Mouse (Mus musculus) c-Kit-negative CD71-positive TER-119-positive erythroid progenitor cells, embryonic 14.5 days (primary cell): ENCODE data around the gene Tcf7l1.

Source experiments
- DNase-seq: peaks from one replicate; pipeline ENCODE4 v3.0.0-alpha.2; 2013; ENCODE audit warnings: low read depth, low spot score

Gene Tcf7l1

DNA sequence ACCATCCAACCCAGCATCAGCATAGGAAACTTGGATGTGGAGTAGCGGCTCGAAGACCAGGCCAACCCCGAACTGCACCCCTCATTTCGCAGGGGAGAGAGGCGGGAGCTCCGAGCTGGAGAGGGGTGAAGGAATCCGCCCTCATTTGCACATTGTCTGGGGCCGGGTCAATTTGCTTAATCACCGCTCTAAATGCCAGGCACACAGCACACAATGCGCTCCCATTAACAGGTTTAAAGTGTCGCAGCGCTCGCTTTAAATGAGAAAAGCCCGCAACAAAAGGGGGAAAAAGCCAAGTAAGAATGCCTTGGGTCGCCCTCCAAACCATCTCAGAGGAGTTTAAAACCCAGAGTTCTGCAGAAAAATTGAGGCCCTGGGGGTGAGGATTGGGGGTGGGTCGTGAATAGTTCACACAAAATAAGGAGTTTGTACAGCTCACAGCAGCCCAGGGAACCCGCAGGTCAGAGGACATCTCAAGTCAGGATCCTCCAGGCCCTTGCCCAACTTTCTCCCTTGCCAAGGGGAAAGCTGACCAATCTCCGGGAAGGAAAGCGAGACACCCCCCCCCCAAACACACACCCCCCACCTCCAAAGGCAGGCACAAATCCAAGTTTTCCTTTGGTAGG is 1.6 kb downstream of the Tcf7l1 start:
- no peak for DNase-seq

DNA sequence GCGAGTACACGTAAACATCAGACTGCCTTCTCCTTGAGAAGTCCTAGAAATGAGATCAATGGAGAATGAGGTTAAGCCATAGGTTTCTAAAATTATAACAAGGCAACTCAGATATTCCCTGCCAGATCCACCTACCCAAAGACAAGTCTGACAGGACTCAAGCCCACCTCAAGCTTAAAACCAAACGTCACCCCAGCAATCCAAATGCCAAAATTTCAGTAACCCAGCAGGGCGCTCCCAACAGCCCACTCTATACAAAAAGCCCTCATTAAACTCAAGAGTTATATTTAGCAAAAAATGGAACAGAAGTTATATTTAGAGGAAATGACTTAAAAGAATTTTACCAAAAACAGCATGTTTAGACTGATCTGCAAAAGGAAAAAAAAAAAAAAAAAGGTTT is 5.3 kb downstream of the Tcf7l1 start:
- no peak for DNase-seq

DNA sequence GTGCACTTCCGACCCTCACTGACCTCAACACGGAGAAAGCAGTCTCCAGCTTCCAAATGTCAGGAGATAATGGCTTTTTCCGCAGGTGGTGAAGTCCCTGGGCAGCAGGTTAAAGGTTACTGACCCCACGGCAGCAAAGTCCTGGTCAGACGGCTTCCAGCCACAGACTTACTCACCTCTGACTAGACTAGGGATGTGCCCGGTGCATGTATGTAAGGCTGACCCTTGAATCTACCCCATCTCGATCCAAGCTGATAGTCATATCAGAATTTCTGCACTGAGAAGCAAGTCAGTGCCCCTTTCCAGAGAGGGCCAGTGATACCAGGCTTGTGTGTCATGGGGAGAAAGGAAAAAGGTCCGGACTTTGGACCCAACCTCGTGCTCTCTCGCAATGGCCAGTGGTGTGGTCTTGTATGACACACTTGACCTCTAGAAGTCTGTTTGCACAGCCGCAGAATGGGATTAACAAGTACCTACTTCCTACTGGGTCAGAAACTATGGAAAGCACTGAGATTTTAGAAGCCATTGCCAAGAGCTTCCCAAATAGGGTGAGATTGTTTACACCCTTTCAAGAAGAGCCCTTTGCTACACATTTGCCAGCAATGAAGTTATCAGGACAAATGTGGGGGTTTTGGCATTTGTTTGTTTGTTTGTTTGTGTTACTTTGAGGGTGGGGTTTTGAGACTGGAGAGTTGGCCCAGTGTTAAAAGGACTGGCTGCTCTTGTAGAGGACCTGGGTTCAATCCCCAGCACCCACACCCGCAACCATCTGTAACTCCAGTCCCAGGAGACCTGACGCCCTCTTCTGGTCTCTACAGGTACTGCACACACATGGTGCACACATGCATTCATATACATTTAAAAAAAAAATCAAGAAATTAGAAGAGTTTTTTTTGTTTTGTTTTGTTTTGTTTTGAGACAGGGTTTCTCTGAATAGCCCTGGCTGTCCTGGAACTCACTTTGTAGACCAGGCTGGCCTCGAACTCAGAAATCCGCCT is 10.0 kb downstream of the Tcf7l1 start:
- no peak for DNase-seq

GRCm38 (mm10) chr6:72777212-72777611 is 11.8 kb downstream of the Tcf7l1 start:
- DNase-seq = no peak

DNA sequence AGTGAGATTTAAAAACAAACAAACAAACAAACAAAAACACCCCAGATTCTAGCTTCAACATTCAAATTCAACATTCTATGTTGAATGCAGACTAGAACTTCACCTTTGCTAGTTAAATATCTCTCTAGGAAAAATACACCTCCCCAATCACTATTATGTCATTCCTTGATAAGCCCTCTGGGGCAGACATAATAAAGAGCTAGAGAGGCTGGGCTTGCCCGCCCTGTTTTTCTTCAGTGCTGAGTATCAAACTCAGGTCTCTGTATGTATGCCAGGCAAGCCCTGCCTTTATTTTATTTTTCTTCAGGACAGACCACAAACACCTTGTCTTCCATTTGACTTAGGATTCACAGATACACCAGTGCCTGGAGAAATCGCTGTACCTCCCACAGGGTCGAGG is 14.8 kb downstream of the Tcf7l1 start:
- DNase-seq = no peak

DNA sequence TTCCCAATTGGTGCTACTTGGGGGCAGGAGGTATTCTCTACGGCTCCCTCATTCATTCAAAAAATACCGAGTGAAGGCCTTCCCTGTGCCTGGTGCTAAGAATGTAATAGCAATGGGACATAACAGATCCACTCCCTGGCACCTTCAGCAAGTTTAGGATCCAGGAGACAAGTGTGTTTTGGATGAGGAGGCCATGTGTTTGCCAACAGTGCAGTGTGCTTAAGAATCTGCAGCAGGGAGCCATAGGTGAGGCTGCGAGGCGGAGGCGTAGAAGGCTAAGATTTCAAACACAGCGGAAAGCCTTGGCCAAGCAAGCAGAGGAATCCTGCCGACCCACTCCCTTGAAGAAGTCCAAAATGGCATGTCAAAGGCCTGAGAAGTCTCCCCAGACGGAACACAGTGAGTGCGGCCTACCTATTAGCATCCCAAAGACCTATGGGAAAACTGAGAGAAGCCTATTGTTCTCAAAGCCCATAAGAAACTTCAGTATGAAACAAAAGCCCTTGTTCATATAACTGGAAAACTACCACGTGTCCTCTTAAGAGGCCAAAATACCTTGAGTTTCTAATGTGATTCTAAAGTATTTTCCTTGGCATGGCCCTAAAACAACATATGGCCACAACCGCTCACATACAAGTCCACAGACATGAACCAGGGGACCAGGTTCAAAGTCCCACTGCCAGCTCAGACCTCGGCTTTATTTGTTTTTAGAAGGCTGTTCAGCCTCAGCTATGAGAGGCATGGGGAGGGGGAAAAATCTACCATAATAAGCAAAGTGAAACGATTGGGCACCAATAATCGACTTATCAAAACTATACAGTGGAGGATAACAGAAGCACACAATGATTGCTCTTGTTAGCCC is 18.9 kb downstream of the Tcf7l1 start:
- no peak for DNase-seq

- no peak for DNase-seq
These were observed 19.7 kb downstream of the Tcf7l1 start for GRCm38 (mm10) chr6:72769343-72769742.

DNA sequence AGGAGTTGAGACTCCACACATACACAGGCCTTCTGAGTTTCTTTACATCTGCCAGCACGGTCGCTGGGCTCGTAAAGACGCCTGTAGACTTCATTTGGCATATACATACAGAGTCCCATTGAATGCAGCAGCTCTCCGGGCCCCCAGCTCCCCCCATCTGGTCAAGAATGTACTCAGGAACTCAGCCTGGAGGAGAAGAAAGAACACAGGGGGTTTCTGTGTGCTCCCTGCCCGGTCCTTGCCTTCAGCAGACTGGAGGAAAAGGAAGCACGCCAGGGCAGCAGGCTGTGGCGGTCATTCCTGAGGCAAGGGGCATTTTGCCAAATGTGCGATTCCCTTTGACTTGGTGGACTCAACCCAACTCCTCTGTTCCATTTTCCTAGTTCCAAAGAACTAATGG is 20.2 kb downstream of the Tcf7l1 start:
- DNase-seq = no peak

GRCm38 (mm10) chr6:72768097-72768496 is 21.0 kb downstream of the Tcf7l1 start:
- no peak for DNase-seq

GRCm38 (mm10) chr6:72763616-72764015 is 25.4 kb downstream of the Tcf7l1 start:
- no peak for DNase-seq

- DNase-seq = no peak
These were observed 27.4 kb downstream of the Tcf7l1 start for GRCm38 (mm10) chr6:72761645-72762044.

- no peak for DNase-seq
These were observed 30.6 kb downstream of the Tcf7l1 start for GRCm38 (mm10) chr6:72758239-72759017.

DNA sequence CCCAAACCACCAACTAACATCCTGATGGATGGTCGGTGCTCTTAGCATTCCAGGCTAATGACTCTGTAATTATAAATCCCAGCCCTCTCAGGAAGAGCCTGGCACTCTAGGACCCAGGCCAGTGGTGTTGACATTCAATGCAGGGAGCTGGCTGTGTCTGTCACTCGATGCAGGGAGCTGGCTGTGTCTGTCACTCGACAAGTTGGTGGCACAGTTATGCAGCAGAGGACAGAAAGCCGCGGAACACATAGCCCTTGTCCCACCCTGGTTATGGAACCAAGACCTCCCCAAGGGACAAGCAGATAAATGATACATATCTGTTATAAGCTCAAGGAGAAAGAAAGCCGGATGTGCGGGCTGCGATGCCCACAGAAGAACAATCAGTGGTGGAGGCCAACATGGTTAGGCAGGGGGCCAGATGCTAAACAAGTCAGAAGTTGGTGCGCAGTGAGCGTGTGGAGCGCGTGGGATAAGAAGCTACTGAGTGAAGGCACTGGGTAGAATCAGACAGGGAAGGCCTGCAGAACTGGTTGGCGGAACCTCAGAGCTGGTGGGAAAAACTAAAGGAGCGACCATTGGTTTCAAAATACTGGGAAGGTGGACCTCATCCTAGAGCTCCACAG is 33.7 kb downstream of the Tcf7l1 start:
- DNase-seq = no peak

GRCm38 (mm10) chr6:72754215-72754614 is 34.8 kb downstream of the Tcf7l1 start:
- no peak for DNase-seq

GRCm38 (mm10) chr6:72753782-72754181 is 35.3 kb downstream of the Tcf7l1 start:
- DNase-seq = no peak

- DNase-seq = no peak
These were observed 36.2 kb downstream of the Tcf7l1 start for GRCm38 (mm10) chr6:72752824-72753223.

DNA sequence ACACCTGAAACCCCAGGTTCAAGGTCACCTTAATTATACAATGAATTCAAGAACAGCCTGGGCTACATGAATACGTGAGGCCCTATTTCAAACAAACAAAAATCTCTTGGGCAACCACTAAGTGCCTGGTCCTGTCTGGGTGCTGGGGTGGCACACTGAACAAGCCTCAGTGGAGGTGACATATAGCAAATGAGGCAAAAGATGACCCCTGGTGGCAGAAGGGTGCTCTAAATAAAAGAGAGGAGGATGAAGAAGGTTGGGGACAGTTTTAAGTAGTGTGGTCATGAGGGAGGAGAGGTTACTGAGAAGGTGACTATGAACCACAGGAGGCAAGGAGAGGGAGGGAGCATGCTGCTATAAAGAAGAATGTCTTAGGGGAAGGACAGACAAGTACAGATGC is 37.8 kb downstream of the Tcf7l1 start:
- no peak for DNase-seq

DNA sequence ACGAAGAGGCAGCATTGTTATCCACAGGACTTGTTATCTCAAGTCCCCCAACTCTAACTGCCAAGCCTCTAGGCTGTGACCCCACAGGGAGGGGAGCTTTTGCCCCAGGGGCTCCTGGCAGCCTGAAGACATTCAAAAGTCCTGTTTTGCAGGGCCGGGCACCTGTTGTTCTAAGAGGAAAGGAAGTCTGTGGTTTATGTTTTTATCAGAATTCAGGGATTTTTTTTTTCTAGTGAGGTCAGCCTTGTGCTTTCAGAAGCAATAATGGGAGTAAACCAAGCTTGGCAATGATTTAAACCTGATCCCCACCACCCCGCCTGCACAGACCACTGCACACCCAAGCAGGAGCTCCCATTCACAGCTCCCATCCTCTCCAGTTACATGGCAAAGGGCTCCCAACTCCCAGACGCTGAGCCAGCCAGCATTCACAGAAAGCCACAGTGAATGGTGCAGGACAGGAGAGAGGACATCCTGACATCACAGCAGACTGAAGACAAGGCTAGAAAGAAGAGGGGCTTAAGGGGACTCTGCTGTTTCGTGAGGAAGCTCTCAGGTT is 40.1 kb downstream of the Tcf7l1 start:
- no peak for DNase-seq

- no peak for DNase-seq
These were observed 40.6 kb downstream of the Tcf7l1 start for GRCm38 (mm10) chr6:72748421-72748820.

DNA sequence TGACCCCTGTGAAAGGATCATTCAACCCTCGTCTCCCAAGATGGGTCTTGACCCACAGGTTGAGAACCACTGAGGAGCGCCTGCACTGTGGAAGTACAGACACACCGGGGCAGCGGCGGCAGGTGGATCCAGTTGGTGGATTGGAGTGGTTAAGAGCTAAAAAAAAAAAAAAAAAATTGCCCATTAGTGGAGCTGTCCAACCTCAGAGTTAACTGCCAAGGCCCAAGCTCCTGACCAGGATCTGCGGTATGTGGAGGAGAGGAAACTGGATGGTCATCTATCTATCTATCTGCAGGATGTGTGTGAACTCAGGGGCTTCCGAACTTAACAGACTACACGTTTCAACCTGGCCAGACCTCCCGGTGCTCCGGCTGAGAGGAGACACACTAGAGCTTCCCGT is 41.2 kb downstream of the Tcf7l1 start:
- DNase-seq = no peak
